Mouse (Mus musculus) small intestine, adult 2 months (tissue): ENCODE data around the gene Cdyl2.

ENCODE experiments used
- CTCF ChIP-seq: fragments of 200-500 bp; IDR thresholded peaks from 2 replicates; pipeline ENCODE4 v1.5.1; 2012; ENCODE audit warnings: low read depth, mild to moderate bottlenecking, control low read depth, inconsistent platforms, low read length, moderate library complexity, mixed read lengths; ENCODE audit not compliant: insufficient replicate concordance, insufficient read length; ENCODE audit errors: extremely low read depth
- POLR2A ChIP-seq: fragments of 200-500 bp; IDR thresholded peaks from 2 replicates; pipeline ENCODE4 v1.6.1; 2012; ENCODE audit warnings: low read depth, mild to moderate bottlenecking, control low read depth, inconsistent platforms, low read length, moderate library complexity

DNA sequence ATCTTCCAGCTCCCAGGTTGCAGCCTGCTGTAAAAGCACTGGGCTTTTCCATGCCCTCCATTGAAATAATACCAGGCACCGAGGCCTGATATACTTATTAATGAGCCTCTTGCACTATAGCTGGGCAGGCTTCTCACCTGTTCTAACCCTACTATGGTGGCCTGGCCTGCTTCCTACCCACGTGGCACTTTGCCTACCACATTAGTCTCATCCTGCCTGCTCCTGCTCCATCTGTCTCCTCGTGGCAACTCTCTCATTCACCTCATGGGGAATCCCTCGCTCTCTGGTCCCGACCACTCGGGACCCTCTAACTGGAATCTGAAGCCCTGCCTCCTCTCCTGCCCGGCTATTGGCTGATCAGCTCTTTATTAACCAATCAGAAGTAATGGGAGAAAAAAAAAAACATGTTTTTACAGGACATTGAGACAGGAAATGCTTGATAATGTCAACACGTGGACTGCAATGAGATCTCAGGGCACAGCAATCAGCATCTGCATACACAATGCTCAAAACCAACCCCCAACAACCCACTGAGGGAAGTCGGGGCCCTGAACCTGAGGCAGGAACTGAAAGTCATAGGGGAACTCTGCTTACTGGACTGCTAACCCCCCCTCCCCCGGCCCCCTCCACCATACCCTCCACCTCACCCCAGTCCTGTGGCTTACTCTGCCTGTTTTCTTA, 99.2 kb downstream of the Cdyl2 start:
- TF ChIP-seq CTCF = no peak
- TF ChIP-seq POLR2A = no peak
